Mouse (Mus musculus): ENCODE results near the gene Slc4a1ap. TPM values are rescaled to one million over a fixed set of nuclear protein-coding genes. Genes with fewer than 3 reads are reported as not detected.

Gene Slc4a1ap
- polyA plus RNA-seq, 1 experiment from 2014 or later: 36.2 TPM

Other genes starting within 250 kb of the Slc4a1ap start
- gene Ift172, start 235.9 kb upstream of the Slc4a1ap start, polyA plus RNA-seq (2018): 11.8 to 19.6 TPM (median 13.6 TPM) in 3 replicates
- gene Fndc4, start 230.9 kb upstream of the Slc4a1ap start, polyA plus RNA-seq (2018): not detected in 3 replicates
- gene Gckr, start 229.6 kb upstream of the Slc4a1ap start, polyA plus RNA-seq (2018): not detected in 3 replicates
- 13.3 to 17.3 TPM (median 14.0 TPM) in 3 replicates for gene Zfp512, start 74.6 kb upstream of the Slc4a1ap start, polyA plus RNA-seq (2018)
- not detected in 3 replicates for gene 4930548H24Rik, start 41.3 kb upstream of the Slc4a1ap start, polyA plus RNA-seq (2018)
- gene Gpn1, start 32.3 kb upstream of the Slc4a1ap start, polyA plus RNA-seq (2018): 8.6 to 19.3 TPM (median 17.5 TPM) in 3 replicates
- gene Supt7l, start 812 bp downstream of the Slc4a1ap start, polyA plus RNA-seq (2018): 11.8 to 14.0 TPM (median 13.9 TPM) in 3 replicates
- gene Mrpl33, start 69.9 kb downstream of the Slc4a1ap start, polyA plus RNA-seq (2018): 82.1 to 184 TPM (median 121 TPM) in 3 replicates
- gene Rbks, start 170.6 kb downstream of the Slc4a1ap start, polyA plus RNA-seq (2018): 11.0 to 13.3 TPM (median 12.2 TPM) in 3 replicates
- 37.1 to 78.4 TPM (median 48.9 TPM) in 3 replicates for gene Babam2, start 170.7 kb downstream of the Slc4a1ap start, polyA plus RNA-seq (2018)